ENCODE assay signal across 24 mouse cellular contexts in the genomic region with DNA sequence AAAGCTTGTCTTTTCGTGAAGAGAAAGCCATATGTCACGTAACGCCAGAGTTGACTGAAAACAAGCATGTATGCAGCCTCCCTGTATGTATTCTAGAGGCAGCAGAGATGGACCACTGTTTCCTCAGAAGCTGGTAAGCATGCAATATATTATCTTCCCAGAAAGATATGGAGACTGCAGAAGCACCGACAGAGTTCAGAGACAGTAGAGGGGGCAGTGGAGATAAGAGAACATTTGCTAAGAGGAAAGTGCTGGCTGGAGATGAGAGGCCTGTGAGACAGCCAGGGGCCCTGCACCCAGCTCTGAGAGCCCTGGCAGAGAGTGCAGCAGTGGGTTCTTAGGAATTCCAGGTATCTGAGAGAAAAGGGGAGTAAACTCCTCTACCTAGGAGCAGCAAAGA.
DNase-seq lines count a peak whose midpoint lies in the region; ATAC-seq and TF ChIP-seq lines count a peak whose summit lies in the region.
"Had no signal": no experiment of that assay in that cellular context is flagged by ENCODE, and none has a peak within 500 bp of the region (broad histone marks: within the 10 kb centered on the region; RNA-seq: fewer than 3 reads in every experiment).

No protein-coding gene starts in this region.

- TF ChIP-seq EP300 in liver, postnatal 0 days (IDR thresholded peaks at IDR 0.05; ENCODE audit: low read depth) = no peak

- H3K9me3 ChIP-seq in forebrain, postnatal 0 days (ENCODE audit: low read length) = no peaks in the 10 kb centered on the region
- no peaks in the 10 kb centered on the region for H3K9me3 ChIP-seq in forebrain, embryonic 10.5 days
- H3K9me3 ChIP-seq in liver, postnatal 0 days (ENCODE audit: low read length) = no peaks in the 10 kb centered on the region
- no peaks in the 10 kb centered on the region for H3K9me3 ChIP-seq in liver, embryonic 13.5 days (replicated peaks)
- H3K9me3 ChIP-seq: embryonic facial prominence, embryonic 10.5 days; forebrain, embryonic 15.5 days; heart, embryonic 13.5 days; hindbrain, embryonic 12.5 days had no signal

- DNase-seq in forebrain, postnatal 0 days = no peak
- no peak for DNase-seq in forebrain, embryonic 10.5 days (ENCODE audit: extremely low spot score, low spot score)
- peak; percentile 10 for DNase-seq in liver
- no peak for DNase-seq in liver, postnatal 0 days
- no peak for DNase-seq in liver, embryonic 13.5 days
- no peak for DNase-seq in lung, adult 2 months
- DNase-seq: adrenal gland, postnatal 10 days; B cell, adult 2 months; cerebellum, adult 11 months; cerebellum, adult 9-10 months; cerebellum, postnatal 25 days; gastrocnemius, adult 2 months; gastrocnemius, postnatal 25 days; heart, postnatal 36 days had no signal

- H3K27ac ChIP-seq in forebrain, postnatal 0 days (ENCODE audit: low read depth, low read length) = 0 out of 2 replicates have a peak overlapping the region, but pooled peaks have one; percentile 29
- H3K27ac ChIP-seq in forebrain, embryonic 10.5 days = no peak overlapping the region
- no peak overlapping the region for H3K27ac ChIP-seq in liver, postnatal 0 days (ENCODE audit: low read depth)
- H3K27ac ChIP-seq in liver, embryonic 13.5 days = no peak overlapping the region
- H3K27ac ChIP-seq: embryonic facial prominence, embryonic 10.5 days; forebrain, embryonic 15.5 days; gastrocnemius, adult 2 months; heart, embryonic 13.5 days; hindbrain, embryonic 12.5 days had no signal

- WGBS in forebrain, postnatal 0 days = 73% methylated on average over 4 of the region's 4 CpGs
- 91% methylated on average over 4 of the region's 4 CpGs for WGBS in forebrain, embryonic 10.5 days
- 46% methylated on average over 4 of the region's 4 CpGs for WGBS in liver, postnatal 0 days (ENCODE audit: insufficient replicate concordance)
- 44% methylated on average over 4 of the region's 4 CpGs for WGBS in liver, embryonic 13.5 days (ENCODE audit: insufficient replicate concordance)
- 60% methylated on average over 4 of the region's 4 CpGs for WGBS in lung, adult 2 months

- TF ChIP-seq POLR2A in lung, adult 2 months (IDR thresholded peaks at IDR 0.05; ENCODE audit: borderline replicate concordance, extremely low read depth, low read depth, low read length) = no peak

- H3K36me3 ChIP-seq in forebrain, postnatal 0 days (ENCODE audit: insufficient read depth) = no peaks in the 10 kb centered on the region
- no peaks in the 10 kb centered on the region for H3K36me3 ChIP-seq in forebrain, embryonic 10.5 days (replicated peaks)
- H3K36me3 ChIP-seq in liver, postnatal 0 days (replicated peaks; ENCODE audit: insufficient read depth, low read length) = no peaks in the 10 kb centered on the region
- no peaks in the 10 kb centered on the region for H3K36me3 ChIP-seq in liver, embryonic 13.5 days
- H3K36me3 ChIP-seq: embryonic facial prominence, embryonic 10.5 days; forebrain, embryonic 15.5 days; G1E; heart, embryonic 13.5 days; hindbrain, embryonic 12.5 days had no signal

- ATAC-seq in forebrain, postnatal 0 days = no peak
- ATAC-seq in liver, postnatal 0 days = no peak
- ATAC-seq in liver, embryonic 13.5 days (ENCODE audit: low read depth) = peak; percentile 45; the same call in 1 of the 2 replicates
- ATAC-seq in megakaryocyte, adult 5-6 weeks (ENCODE audit: poor library complexity, severe bottlenecking) = no peak
- ATAC-seq: CD4-positive, CD25-positive, alpha-beta regulatory T cell, adult 4 months; forebrain, embryonic 15.5 days; hindbrain, embryonic 16.5 days; inflammation-experienced regulatory T-cells, adult 6 months had no signal

- no peak overlapping the region for H3K9ac ChIP-seq in forebrain, postnatal 0 days
- no peak overlapping the region for H3K9ac ChIP-seq in liver, postnatal 0 days (replicated peaks)
- H3K9ac ChIP-seq in liver, embryonic 13.5 days = no peak overlapping the region
- H3K9ac ChIP-seq: forebrain, embryonic 15.5 days; heart, embryonic 13.5 days; hindbrain, embryonic 12.5 days had no signal

- no peaks in the 10 kb centered on the region for H3K4me1 ChIP-seq in forebrain, postnatal 0 days (ENCODE audit: insufficient read depth)
- H3K4me1 ChIP-seq in forebrain, embryonic 10.5 days = peaks cover 3% of the 10 kb centered on the region
- peaks cover 5% of the 10 kb centered on the region; the same call in 1 of the 2 replicates for H3K4me1 ChIP-seq in liver, postnatal 0 days (ENCODE audit: insufficient read depth)
- peaks cover 12% of the 10 kb centered on the region for H3K4me1 ChIP-seq in liver, embryonic 13.5 days (replicated peaks)
- H3K4me1 ChIP-seq in lung, adult 2 months (ENCODE audit: control insufficient read depth, insufficient read depth, low read length) = no peaks in the 10 kb centered on the region
- H3K4me1 ChIP-seq: forebrain, embryonic 15.5 days; hindbrain, embryonic 12.5 days had no signal

- H3K4me3 ChIP-seq in forebrain, postnatal 0 days (ENCODE audit: low read depth, low read length) = no peak overlapping the region
- no peak overlapping the region for H3K4me3 ChIP-seq in forebrain, embryonic 10.5 days
- H3K4me3 ChIP-seq in liver, postnatal 0 days (ENCODE audit: low read depth, low read length) = no peak overlapping the region
- H3K4me3 ChIP-seq in liver, embryonic 13.5 days (replicated peaks) = no peak overlapping the region
- H3K4me3 ChIP-seq in lung, adult 2 months (replicated peaks; ENCODE audit: extremely low read depth, low read depth, low read length) = no peak overlapping the region
- H3K4me3 ChIP-seq: embryonic facial prominence, embryonic 10.5 days; erythroblast, embryonic 14.5 days; forebrain, embryonic 15.5 days; gastrocnemius, adult 2 months; heart, embryonic 13.5 days; hindbrain, embryonic 12.5 days had no signal

- H3K27me3 ChIP-seq in forebrain, postnatal 0 days (ENCODE audit: insufficient read depth, low read length) = no peaks in the 10 kb centered on the region
- H3K27me3 ChIP-seq in forebrain, embryonic 10.5 days (ENCODE audit: poor library complexity, severe bottlenecking) = no peaks in the 10 kb centered on the region; the same call in none of the 2 replicates
- no peaks in the 10 kb centered on the region for H3K27me3 ChIP-seq in liver, postnatal 0 days (ENCODE audit: insufficient read depth, low read length)
- H3K27me3 ChIP-seq in liver, embryonic 13.5 days = 0 out of 2 replicates have a peak, but pooled peaks cover 4% of the 10 kb centered on the region
- H3K27me3 ChIP-seq: forebrain, embryonic 15.5 days; heart, embryonic 13.5 days had no signal

- no peak for TF ChIP-seq CTCF in forebrain, postnatal 0 days (IDR thresholded peaks at IDR 0.05; ENCODE audit: low read depth)
- no peak for TF ChIP-seq CTCF in liver, postnatal 0 days (IDR thresholded peaks at IDR 0.05; ENCODE audit: low read depth)
- no peak for TF ChIP-seq CTCF in lung, adult 2 months (IDR thresholded peaks at IDR 0.05; ENCODE audit: insufficient read depth, low read length)

- no peak overlapping the region for H3K4me2 ChIP-seq in forebrain, postnatal 0 days (ENCODE audit: low read depth)
- no peak overlapping the region for H3K4me2 ChIP-seq in liver, postnatal 0 days (ENCODE audit: low read depth, low read length)
- H3K4me2 ChIP-seq in liver, embryonic 13.5 days = no peak overlapping the region
- H3K4me2 ChIP-seq: forebrain, embryonic 15.5 days; heart, embryonic 13.5 days; hindbrain, embryonic 12.5 days had no signal
